Mouse (Mus musculus): ENCODE measurements around the gene Atf7ip.

Gene Atf7ip

DNA sequence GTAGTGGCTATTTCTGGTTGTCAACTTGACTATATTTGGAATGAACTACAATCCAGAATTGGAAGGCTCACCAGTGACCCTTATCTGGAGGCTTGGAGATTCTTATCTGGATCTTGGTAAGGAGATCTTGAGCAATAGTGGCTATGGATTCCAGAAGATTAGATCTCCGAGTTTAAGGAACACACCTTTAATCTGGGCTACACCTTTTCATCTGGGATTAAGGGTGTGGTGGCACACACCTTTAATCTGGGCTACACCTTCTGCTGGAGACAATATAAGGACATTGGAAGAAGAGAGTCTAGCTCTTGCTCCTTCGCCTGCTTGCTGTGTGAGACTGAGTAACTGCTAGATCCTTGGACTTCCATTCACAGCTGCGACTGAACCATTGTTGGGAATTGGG lies at the start of gene Atf7ip:
Gene Atf7ip (plus strand): TSS at position 301 of the 400 bp plus-strand sequence.
- WGBS, result 97% methylated on average over 3 of the region's 3 CpGs

DNA sequence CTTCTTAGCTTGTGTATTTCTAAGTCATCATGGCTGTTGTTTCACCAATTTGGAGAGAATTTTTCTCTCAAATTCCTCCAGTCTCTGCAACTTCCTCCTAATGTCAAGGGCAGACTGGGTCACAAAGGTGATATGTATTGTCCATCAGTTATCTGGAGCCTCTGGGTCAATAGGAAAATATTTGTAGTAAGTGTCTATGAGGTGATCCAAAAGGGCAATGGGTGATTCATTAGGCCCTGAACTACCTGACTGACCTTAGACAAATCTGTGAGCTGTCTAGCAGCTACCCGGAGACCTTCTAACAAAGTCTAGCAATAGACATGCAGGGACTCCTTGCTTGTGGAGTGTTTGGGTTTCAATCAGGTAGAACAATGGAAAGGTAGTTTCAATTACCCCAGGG lies 49.7 kb upstream of the Atf7ip start:
- WGBS, result 98% methylated on average over 1 of the region's 1 CpGs

DNA sequence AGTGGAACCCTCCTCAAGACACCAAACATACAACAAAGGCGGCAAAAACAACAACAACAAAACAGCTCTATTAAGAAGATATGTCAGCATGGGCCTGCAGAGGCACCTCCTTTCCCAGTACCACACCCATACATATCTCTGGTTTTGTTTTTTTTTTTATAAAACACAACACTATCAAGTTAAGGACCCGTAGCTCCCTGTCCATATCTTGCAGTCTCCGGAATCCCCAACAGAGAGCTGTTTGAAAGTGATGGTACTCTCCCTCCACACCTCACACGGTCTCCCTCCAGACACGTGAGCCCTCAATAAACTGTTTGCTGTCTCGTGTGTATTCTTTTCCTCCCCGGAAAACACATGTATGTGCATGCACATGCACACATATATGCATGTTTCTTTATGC lies 46.8 kb upstream of the Atf7ip start:
- WGBS, result 95% methylated on average over 7 of the region's 7 CpGs

DNA sequence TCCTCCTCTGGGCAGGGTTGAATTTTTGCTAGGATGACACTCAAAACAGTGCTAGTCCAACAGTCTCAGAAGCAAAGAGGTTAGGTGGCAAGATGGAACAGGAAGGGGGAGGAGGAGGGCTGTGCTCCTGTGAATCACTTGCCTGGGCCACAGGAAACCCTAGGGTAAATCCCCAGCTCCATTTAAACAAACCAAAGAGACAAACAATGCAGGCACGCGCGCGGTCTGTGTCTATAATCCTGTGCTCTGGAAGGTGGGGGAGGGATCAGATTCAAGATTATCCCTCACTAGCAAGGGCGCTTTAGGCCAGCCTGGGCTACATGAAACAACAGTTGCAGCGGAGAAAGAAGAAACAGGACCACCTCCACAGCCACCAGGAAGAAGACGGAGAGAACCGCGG lies 42.5 kb upstream of the Atf7ip start:
- 79% methylated on average over 9 of the region's 9 CpGs for WGBS

DNA sequence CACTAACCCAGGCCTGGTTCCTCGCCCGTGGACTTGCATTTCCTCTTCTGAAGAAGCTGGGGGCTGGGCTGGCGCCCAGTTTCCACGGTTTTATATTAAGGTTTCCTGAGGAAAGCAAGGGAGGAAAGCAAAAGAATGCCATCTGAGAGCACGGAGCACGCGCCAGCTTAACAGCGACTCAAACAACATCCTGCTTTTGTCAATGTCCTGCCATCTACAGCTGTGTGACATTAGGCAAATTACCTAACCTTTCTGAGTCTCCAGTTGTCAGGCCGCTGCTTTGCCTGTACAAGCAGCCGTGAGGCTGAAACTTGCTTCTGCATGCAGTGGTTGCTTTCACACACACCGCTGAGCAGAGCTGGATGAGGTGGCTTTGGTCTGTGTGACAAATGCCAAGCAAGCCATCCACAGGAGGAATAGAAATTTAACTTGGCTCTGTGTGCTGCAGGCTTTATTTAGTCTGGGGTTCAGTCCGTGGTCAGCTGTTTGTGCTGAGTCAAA lies 41.8 kb upstream of the Atf7ip start:
- WGBS, result 37% methylated on average over 12 of the region's 12 CpGs

DNA sequence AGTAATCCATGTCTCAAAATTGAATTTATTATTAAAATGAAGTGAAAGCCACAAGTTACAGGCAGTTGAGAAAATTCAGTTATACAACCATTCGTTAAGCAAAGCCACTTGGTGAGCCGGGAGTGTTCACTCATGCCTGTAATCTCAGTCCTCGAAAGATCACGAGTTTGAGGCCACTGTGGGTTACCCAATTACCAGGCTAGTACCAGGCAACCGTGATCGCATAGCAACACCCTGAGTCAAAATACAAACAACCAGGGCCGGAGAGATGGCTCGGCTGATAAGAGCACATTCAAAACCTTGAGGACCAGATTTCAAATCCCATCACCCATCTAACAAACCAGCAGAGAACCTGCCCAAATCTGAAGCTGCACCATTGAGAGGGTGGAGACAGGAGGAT lies 40.9 kb upstream of the Atf7ip start:
- 82% methylated on average over 8 of the region's 8 CpGs for WGBS

DNA sequence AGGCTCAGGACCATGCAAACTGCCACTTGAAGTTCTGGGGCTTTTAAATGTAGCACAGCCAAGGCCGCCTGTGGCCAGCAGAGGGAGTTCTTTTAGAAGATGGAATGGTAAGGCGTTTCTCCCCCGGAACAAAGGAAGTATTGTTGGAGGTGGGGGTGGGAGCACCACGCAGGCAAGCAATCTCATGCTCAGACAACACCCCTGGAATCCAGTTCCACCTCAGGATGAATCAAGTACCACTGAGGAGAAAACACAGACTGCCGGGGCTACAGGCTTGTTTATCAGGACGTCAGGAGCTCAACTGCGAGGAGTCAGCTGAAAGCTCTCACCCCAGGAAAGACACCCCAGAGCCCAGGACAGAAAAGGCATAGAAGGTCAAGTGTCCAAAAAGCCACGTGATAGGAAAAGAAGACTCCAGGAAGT lies 40.0 kb upstream of the Atf7ip start:
- WGBS, result 15% methylated on average over 8 of the region's 8 CpGs

DNA sequence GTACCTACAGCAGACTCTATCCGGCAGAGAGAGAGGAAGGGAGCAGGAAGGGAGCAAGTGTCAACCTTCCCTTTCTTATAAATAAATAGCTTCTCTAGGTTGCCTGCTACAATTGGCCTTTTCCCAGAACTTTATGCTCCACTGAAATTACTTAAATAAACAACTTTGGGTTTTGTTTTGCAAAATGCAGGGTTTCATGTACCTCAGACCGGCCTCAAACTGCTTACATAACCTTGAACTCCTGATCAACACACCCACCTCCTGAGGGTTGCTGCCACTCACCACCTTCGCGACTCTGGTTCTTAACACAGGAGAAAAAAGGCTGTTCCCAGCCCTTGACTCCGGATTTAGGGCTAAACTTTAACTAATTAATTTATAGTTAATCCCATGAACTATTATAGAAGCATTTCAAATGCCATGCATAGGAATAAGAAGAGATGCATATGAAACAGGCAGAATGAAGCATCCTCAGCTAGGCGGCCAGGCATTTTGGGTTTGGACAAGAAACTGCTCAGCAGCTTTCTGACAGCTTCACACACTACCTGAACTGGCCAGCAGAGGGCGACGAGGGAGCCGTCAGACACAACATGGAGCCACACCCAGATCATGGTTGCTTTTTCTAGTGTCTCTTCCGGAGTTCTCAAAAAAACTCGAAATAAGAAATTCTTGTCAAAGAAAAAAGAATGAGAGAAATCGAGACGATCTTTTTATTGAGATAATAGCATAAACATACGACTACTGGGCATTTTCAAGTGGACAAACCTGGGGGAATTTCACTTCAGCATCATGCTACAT lies 38.8 kb upstream of the Atf7ip start:
- WGBS, result 31% methylated on average over 14 of the region's 14 CpGs

DNA sequence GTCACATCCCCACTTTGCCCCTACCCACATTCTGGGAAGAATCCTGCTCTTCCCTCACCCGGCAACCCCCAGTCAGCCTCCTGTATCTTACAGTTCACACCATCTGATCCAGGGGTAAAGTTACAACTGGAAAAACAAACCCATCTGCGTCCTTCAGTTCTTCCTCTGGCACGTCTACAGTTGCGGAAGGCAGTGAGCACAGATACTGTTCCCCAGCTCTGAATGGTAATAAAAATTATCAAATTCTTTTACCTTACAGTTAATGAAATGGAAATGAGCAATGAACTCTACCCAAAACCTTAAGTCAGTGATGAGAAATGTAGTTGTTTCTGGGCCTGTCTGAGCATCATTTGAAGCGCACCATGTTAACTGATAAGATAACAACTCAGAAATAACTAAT lies 38.1 kb upstream of the Atf7ip start:
- WGBS, result 57% methylated on average over 5 of the region's 5 CpGs

DNA sequence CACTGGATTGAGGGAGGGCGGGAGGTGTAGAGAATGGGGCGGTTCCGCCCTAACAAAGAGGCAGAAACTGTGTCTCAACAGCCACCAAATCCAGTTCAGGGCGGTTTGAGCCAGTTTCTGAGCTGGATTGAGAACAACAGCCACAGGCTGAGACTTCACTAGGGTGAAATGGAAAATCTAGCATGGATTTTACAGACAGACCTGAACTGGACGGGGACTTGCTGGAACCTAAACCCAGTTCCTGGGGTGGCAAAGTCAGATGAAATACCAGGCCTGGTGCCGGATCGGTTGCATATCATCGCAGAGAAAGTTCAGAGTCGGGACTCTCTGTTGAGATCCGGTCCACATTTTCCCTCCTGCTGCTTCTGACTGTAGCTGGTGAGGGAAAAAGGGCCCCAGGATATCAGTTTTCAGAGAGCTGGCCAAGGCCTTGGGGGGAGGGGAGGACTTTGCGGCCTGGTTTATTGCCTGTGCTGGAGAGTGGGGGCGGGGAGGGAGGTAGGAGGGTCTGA lies 37.5 kb upstream of the Atf7ip start:
- 5% methylated on average over 12 of the region's 12 CpGs for WGBS

DNA sequence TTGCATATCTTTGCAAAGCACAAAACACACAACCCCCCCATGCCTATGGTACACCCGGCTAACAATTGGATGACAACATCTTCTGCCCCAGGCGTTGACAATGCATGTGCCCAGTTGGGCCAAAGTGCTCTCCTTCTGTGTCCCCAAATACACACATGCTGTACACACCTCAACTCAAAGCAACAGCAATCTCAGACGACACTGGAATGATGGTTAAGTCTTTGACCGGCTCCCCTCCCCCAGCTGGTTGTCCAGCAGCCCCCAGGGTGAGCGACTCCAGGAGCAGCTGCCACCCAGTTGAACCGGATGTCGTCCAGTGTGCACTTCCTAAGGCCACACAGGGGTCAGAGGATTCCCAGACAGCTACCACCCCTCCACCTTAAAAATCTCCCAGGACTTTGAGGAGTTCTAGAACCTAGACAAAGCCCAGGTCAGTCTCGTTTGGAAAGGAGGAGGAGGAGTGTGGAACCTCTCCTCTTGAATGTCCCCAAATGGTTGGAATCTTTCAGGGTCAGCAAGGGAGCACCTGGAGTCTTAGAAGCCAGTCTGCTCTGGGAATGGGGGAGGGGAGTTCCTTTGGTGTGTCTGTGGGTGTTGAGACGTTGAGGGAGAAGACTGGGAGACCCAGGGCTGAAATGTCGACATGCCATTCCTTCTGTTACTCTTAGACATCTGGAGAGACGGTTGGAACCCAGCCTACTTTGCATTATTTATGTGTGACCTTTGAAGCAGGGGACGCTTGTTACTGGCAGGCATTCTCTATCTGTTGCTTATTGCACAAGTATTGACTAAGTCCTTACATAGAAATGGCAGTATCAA lies 36.8 kb upstream of the Atf7ip start:
- WGBS, result 36% methylated on average over 12 of the region's 12 CpGs

DNA sequence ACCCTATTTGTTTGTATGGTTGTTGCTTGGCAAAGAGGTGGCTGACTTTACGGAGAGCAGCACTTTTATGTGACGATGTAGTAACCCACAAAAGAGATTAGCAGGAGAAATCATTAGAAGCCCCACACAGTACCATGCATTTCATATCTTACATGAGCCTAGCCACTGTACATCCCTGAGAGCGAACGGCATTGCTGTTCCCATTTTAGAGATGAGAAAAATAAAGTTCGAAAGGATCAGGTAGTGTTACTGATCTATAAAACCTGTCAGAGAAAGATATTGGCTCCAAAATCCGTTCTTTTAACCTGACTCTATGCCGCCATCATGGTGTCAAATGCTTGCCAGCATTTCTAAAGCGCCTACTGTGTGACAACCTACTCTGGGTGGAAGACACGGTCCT lies 36.2 kb upstream of the Atf7ip start:
- 70% methylated on average over 9 of the region's 9 CpGs for WGBS

DNA sequence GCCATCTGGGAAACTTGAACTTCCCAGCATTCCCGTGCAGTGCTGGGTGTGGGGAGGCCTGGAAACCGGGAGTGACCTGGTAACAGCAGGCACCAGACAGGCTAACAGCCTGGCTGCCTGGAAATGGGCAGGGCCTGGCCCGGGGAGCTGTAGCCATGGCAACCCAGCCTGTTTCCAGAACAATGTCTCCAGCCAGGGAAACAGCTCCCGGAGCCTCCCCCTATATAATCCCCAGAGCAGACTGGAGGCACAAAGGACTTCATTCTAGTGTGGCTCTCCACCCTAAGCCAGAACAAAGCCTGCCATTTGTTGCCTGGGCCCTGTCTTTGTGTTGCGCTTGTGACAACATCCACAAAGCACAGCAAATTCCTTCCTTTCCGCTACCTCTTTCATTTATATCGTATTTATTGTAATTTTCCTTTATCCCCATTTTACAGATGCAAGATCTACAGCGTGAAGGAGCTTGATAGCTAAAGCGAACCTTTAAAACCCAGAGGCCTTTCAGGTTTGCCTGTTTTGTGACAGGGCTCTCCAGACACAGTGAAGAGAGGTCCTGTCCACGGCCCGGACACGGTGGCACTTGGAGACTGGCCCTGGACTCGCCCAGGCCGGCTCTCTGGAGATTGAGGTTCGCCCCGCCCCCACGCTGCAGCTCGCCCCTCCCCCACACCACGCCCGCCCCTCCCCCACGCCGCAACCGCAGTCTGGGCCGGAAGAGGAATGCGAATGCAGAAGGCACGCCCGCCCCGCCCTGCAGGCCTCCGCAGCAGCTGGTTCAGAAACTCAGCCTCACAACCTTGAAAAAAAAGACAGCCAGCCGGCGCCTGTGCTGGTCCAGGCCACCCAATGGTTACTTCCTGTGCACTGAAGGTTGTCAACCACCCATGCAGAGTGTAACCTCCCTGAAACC lies 35.4 kb upstream of the Atf7ip start:
- 8% methylated on average over 31 of the region's 31 CpGs for WGBS

DNA sequence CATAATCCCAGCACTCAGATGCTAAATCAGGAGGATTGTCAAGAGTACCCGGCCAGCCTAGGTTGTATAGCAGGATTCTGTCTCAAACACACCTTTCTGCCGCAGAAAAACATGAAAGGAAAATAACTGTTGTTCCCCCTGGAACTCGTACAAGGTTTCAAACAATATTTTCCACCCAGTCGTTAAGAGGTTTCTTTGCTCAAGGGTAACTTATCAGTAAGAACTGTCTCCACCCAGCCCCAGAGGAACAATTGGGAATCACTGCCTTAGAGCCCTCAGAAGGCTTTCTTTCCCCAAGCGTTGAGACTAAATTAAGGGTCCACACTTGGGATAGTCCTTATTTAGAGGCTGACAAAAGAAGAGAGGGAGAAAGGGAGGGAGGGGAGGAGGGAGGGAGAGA lies 34.4 kb upstream of the Atf7ip start:
- WGBS, result 53% methylated on average over 5 of the region's 5 CpGs

DNA sequence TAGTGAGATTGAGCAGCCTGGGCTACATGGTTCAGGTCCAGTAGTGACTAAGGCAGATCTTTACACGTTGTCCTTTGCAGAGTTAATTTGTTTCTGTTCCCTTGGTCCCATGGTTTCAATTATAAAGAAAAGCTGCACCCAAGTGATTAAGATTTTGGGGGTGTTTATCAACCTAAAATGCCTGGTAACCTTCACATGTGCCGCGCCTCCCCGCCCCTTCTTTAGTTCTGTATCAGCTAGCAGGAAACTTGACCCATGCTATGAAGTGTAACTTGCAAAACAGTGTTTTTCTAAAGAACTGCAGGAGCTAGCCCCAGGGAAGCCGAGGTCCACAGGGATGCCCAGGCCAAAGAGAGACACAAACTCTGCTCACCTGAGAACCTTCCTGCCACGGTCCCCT lies 33.2 kb upstream of the Atf7ip start:
- 91% methylated on average over 6 of the region's 6 CpGs for WGBS

DNA sequence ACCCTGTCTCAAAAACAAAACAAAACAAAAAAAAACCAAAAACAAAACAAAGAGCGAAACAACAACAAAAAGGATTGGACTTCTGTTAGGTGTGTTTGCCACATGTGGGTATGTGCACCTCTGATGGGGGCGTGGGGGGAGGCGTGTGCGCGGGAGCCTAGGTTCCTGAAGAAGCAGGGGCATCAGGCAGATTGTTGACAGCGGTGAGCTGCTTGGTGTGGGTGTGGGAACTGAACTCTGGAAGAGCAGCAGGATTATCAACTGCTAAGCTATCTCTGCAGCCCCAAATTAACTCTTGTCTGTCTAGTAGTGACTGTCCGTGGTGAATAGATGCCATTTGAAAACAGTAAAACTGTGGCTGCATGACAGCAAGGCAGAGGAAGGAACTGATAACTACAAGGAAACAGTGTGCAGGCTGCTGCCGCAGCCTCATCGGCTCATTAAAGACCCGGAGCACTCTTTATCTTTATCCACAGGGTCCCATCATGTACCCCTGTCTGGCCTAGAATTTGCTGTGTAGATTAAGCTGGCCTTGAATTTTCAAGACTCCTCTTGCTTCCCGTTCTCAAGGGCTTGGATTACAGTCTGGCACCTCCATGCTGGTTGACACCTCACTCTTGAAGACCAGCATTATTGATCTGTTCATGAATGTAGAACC lies 32.4 kb upstream of the Atf7ip start:
- 89% methylated on average over 11 of the region's 11 CpGs for WGBS

DNA sequence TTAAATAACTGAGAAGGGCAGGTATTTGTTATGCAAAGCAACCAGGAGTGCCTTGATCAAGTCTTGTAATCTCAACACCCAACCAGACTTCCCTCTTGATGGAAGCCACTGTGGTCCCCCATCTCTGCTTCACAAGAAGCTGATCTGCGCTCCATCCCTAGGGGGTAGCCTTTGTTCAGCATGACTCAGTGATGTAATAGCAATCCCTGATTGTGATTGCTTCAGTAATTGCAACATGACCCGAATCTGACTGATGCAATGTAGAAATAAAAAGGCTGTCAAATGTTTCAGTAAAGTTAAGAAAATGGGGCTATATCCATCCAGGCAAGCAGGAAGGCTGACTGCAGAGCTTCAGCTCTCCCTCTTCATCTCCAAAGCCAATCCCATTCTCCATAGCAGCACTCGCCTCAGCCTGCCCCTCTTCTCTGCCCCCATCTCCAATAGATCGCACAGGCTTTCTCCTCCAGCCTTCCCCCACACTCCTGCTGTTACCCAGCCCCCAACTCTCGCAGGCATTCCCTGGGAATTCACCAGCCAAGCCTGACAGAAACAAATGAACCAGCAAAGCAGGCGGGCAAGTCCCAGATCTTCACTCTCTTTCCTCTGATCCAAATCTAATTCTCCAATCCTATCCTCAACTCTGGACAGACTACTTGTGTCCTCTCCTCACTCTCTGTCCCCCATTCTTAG lies 30.7 kb upstream of the Atf7ip start:
- 50% methylated on average over 6 of the region's 6 CpGs for WGBS

DNA sequence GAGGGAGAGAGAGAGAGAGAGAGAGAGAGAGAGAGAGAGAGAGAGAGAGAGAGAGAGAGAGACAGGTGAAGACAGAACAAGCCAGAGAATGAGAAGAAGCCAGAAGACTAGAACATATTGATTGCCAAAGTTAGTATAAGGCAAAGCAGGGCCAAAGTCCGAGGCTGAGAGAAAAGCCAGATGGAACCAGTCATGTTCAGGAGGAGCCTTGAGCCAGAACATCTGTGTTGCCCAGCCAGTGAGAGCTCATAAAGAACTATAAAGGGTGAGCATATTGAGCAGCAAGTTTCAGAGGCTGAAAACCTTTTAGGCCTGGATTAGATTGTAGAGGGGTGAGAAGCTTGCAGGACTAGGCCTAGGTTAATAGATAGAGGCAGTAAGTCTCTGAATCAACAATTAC lies 28.1 kb upstream of the Atf7ip start:
- WGBS, result 43% methylated on average over 1 of the region's 1 CpGs

DNA sequence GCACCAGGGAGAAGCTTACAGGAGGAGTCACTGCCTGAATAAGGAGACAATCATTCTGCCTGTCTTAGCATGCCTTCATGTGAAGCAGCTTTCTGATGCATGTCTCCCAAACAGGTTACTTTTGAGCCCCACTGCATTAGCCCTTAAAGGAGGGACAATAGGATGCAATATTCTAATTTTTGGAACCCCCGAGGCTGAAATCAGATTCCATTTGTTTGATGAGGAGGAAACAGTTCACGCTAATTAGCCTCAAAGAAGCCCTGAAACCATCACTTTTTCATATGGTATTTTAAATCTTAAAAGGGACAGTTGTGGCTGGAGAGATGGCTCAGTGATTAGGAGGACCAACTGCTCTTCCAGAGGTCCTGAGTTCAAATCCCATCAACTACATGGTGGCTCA lies 22.4 kb upstream of the Atf7ip start:
- WGBS, result 88% methylated on average over 2 of the region's 2 CpGs

DNA sequence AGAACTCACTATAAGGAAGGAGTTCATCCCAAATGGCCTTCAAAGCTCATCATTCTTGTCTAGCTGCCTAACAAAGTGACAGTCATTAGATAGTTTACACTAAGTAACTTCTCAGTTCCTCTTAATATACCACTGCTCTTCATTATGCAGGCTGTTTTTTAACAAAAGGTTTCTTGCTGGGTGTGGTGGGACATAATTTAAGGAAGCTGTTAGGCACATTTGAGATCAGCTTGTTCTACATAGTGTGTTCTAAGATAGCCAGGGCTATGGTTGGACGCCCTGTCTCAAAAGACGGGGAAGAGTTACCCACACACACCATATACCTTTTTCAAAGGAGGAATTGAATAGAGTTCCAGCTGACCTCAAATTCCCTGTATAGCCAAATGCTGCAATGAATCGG lies 21.9 kb upstream of the Atf7ip start:
- 97% methylated on average over 3 of the region's 3 CpGs for WGBS

DNA sequence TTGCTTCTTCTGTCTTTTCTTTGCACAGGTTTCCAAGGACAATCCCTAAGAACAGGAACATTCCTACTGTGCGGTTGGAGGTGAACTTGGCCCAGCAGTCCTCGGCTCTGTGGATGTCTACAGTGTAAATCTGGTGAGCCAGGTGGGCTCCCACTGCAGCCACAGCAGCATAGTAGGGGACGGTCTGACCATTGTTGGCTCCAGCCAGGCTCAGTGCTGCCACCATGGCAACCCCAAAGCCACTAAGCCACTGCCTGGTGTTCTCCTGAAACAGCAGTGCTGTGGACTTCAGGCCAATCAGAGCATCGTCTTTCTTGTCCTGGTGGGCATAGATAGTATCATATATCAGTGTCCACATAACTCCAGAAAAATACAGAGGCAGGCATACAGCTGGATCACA lies 19.8 kb upstream of the Atf7ip start:
- 84% methylated on average over 4 of the region's 4 CpGs for WGBS
